Mouse (Mus musculus) lung, embryonic 16.5 days (tissue): ENCODE data around the gene Kcna6. TPM values are rescaled to one million over a fixed set of nuclear protein-coding genes. Genes with fewer than 3 reads are reported as not detected.

Experiments
- ATAC-seq: fragments of 200-750 bp; cut with Nextera tagmentation; 2 replicates; pipeline ENCODE4 v1.8.0; 2017; ENCODE audit warnings: low read depth, mild to moderate bottlenecking, moderate library complexity
- H3K27ac ChIP-seq: fragments of 300-500 bp; sonication (generic); 2 replicates; pipeline ENCODE4 v1.5.1; 2014; ENCODE audit warnings: mild to moderate bottlenecking, control low read depth, low read length
- H3K27me3 ChIP-seq: fragments of 300-500 bp; sonication (generic); 2 replicates; pipeline ENCODE4 v1.6.1; 2014; ENCODE audit warnings: low read depth, low read length, mixed read lengths; ENCODE audit not compliant: control insufficient read depth, insufficient read depth
- H3K36me3 ChIP-seq: fragments of 300-500 bp; sonication (generic); 2 replicates; pipeline ENCODE4 v1.6.1; 2014; ENCODE audit warnings: low read length; ENCODE audit not compliant: control insufficient read depth, insufficient read depth
- H3K4me1 ChIP-seq: fragments of 300-500 bp; sonication (generic); replicated peaks from 2 replicates; pipeline ENCODE4 v1.6.1; 2014; ENCODE audit warnings: low read length, mixed read lengths; ENCODE audit not compliant: control insufficient read depth, insufficient read depth
- H3K4me2 ChIP-seq: fragments of 300-500 bp; sonication (generic); 2 replicates; pipeline ENCODE4 v1.6.1; 2014; ENCODE audit warnings: low read depth, low read length, control low read depth
- H3K4me3 ChIP-seq: fragments of 300-500 bp; sonication (generic); 2 replicates; pipeline ENCODE4 v1.5.1; 2014; ENCODE audit warnings: mild to moderate bottlenecking, low read length, control low read depth
- H3K9ac ChIP-seq: fragments of 300-500 bp; sonication (generic); 2 replicates; pipeline ENCODE4 v1.6.1; 2014; ENCODE audit warnings: low read length, control low read depth
- H3K9me3 ChIP-seq: fragments of 300-500 bp; sonication (generic); 2 replicates; pipeline ENCODE4 v1.6.1; 2016; ENCODE audit warnings: low read length; ENCODE audit not compliant: control insufficient read depth
- WGBS: fragments of 180-500 bp; shearing (Covaris S2); extraction: QIAGEN DNeasy Blood & Tissue Kit; methylation state at CpG from one replicate; pipeline ENCODE4 v1.1.7; 2014; 5-methylcytosine and 5-hydroxymethylcytosine counted together
- polyA plus RNA-seq: library from polyadenylated mRNA; unstranded; fragments of >200 nt; fragmentation: Nextera tagmentation; extraction: Ambion mirVana; gene quantifications from 2 replicates; pipeline ENCODE4 v1.2.1, GENCODE M21; 2015

Kcna6 gene
- polyA plus RNA-seq, 1 experiment from 2014 or later = 1.6 TPM

GRCm38 (mm10) chr6:126742610-126743009, 2.1 kb upstream of the Kcna6 start:
- H3K9me3 ChIP-seq = no peaks in the 10 kb centered on the region
- H3K4me1 ChIP-seq = no peaks in the 10 kb centered on the region; the same call in 1 of the 2 replicates
- H3K9ac ChIP-seq = no peak overlapping the region
- no peak overlapping the region for H3K4me2 ChIP-seq
- no peak overlapping the region for H3K27ac ChIP-seq
- WGBS = 45% methylated on average over 3 of the region's 3 CpGs
- H3K36me3 ChIP-seq = no peaks in the 10 kb centered on the region
- ATAC-seq = no peak
- H3K27me3 ChIP-seq = peaks cover 26% of the 10 kb centered on the region
- no peak overlapping the region for H3K4me3 ChIP-seq

- Histone ChIP-seq H3K4me1 (no peaks in the 10 kb centered on the region; the same call in 1 of the 2 replicates), H3K27me3 (peaks cover 26% of the 10 kb centered on the region), H3K27ac (no peak overlapping the region), H3K4me2 (peak overlapping the region; percentile 88), H3K9me3 (no peaks in the 10 kb centered on the region), H3K9ac (peak overlapping the region; percentile 52), H3K36me3 (no peaks in the 10 kb centered on the region), H3K4me3 (peak overlapping the region; percentile 53)
- under 1% methylated on average over 66 of the region's 67 CpGs for WGBS
- peak; percentile 47; the same call in 1 of the 2 replicates for ATAC-seq
These were observed 906 bp downstream of the Kcna6 start for GRCm38 (mm10) chr6:126739326-126740210.

- Histone ChIP-seq H3K4me3 (no peak overlapping the region), H3K4me2 (no peak overlapping the region), H3K27ac (no peak overlapping the region), H3K9ac (no peak overlapping the region), H3K9me3 (no peaks in the 10 kb centered on the region), H3K27me3 (peaks cover 26% of the 10 kb centered on the region), H3K36me3 (no peaks in the 10 kb centered on the region), H3K4me1 (no peaks in the 10 kb centered on the region; the same call in 1 of the 2 replicates)
- ATAC-seq = no peak
- 59% methylated on average over 4 of the region's 4 CpGs for WGBS
These were observed 3.5 kb downstream of the Kcna6 start for GRCm38 (mm10) chr6:126736996-126737395.

- Histone ChIP-seq H3K27ac (no peak overlapping the region), H3K4me2 (no peak overlapping the region), H3K9me3 (no peaks in the 10 kb centered on the region), H3K4me3 (no peak overlapping the region), H3K4me1 (no peaks in the 10 kb centered on the region; the same call in 1 of the 2 replicates), H3K27me3 (peaks cover 22% of the 10 kb centered on the region), H3K9ac (no peak overlapping the region), H3K36me3 (no peaks in the 10 kb centered on the region)
- whole genome bisulfite sequencing = 63% methylated on average over 3 of the region's 3 CpGs
- ATAC-seq = no peak
These were observed 4.7 kb downstream of the Kcna6 start for GRCm38 (mm10) chr6:126735806-126736205.

GRCm38 (mm10) chr6:126732645-126733044, 7.8 kb downstream of the Kcna6 start:
- Histone ChIP-seq H3K4me3 (no peak overlapping the region), H3K27me3 (no peaks in the 10 kb centered on the region), H3K27ac (no peak overlapping the region), H3K36me3 (no peaks in the 10 kb centered on the region), H3K4me2 (no peak overlapping the region), H3K4me1 (no peaks in the 10 kb centered on the region), H3K9me3 (no peaks in the 10 kb centered on the region), H3K9ac (no peak overlapping the region)
- 76% methylated on average over 6 of the region's 6 CpGs for WGBS
- no peak for ATAC-seq

GRCm38 (mm10) chr6:126728803-126729202, 11.7 kb downstream of the Kcna6 start:
- no peaks in the 10 kb centered on the region for H3K36me3 ChIP-seq
- no peaks in the 10 kb centered on the region for H3K4me1 ChIP-seq
- no peak for ATAC-seq
- no peaks in the 10 kb centered on the region for H3K27me3 ChIP-seq
- H3K4me2 ChIP-seq = no peak overlapping the region
- H3K4me3 ChIP-seq = no peak overlapping the region
- no peaks in the 10 kb centered on the region for H3K9me3 ChIP-seq
- WGBS = 66% methylated on average over 8 of the region's 8 CpGs
- H3K9ac ChIP-seq = no peak overlapping the region
- H3K27ac ChIP-seq = no peak overlapping the region

GRCm38 (mm10) chr6:126718423-126719087, 21.9 kb downstream of the Kcna6 start:
- WGBS = 60% methylated on average over 12 of the region's 12 CpGs
- H3K9ac ChIP-seq = no peak overlapping the region
- H3K9me3 ChIP-seq = no peaks in the 10 kb centered on the region
- no peak overlapping the region for H3K4me2 ChIP-seq
- H3K4me1 ChIP-seq = no peaks in the 10 kb centered on the region
- no peak for ATAC-seq
- no peak overlapping the region for H3K4me3 ChIP-seq
- H3K36me3 ChIP-seq = no peaks in the 10 kb centered on the region
- no peak overlapping the region for H3K27ac ChIP-seq
- H3K27me3 ChIP-seq = no peaks in the 10 kb centered on the region

GRCm38 (mm10) chr6:126712531-126712930, 27.9 kb downstream of the Kcna6 start:
- H3K4me1 ChIP-seq = no peaks in the 10 kb centered on the region
- no peak overlapping the region for H3K27ac ChIP-seq
- WGBS = 78% methylated on average over 6 of the region's 6 CpGs
- no peak for ATAC-seq
- no peak overlapping the region for H3K4me3 ChIP-seq
- H3K36me3 ChIP-seq = no peaks in the 10 kb centered on the region
- H3K9ac ChIP-seq = no peak overlapping the region
- H3K9me3 ChIP-seq = no peaks in the 10 kb centered on the region
- no peaks in the 10 kb centered on the region for H3K27me3 ChIP-seq
- no peak overlapping the region for H3K4me2 ChIP-seq

- Histone ChIP-seq H3K4me2 (no peak overlapping the region), H3K36me3 (no peaks in the 10 kb centered on the region), H3K27me3 (peaks cover 6% of the 10 kb centered on the region; the same call in 1 of the 2 replicates), H3K4me1 (peaks cover 3% of the 10 kb centered on the region; the same call in 1 of the 2 replicates), H3K9me3 (no peaks in the 10 kb centered on the region), H3K9ac (no peak overlapping the region), H3K27ac (no peak overlapping the region), H3K4me3 (no peak overlapping the region)
- no peak for ATAC-seq
- WGBS = 51% methylated on average over 6 of the region's 6 CpGs
These were observed 34.5 kb downstream of the Kcna6 start for GRCm38 (mm10) chr6:126705936-126706335.
